Mouse (Mus musculus): ENCODE results near the gene Cdh20. TPM values are rescaled to one million over a fixed set of nuclear protein-coding genes. Genes with fewer than 3 reads are reported as not detected.

The Cdh20 gene
- polyA plus RNA-seq (2012) = not detected in 2 replicates

- TF ChIP-seq GATA1 (IDR thresholded peaks at IDR 0.05; ENCODE audit: low read length) = no peak
Measured at GRCm38 (mm10) chr1:104768371-104769249, at the start of gene Cdh20. TSS of gene Cdh20 (plus strand) at chr1:104768529.

- TF ChIP-seq GATA1 (IDR thresholded peaks at IDR 0.05; ENCODE audit: low read length) = no peak
Measured at GRCm38 (mm10) chr1:104746816-104747215, 21.5 kb upstream of the Cdh20 start.

DNA sequence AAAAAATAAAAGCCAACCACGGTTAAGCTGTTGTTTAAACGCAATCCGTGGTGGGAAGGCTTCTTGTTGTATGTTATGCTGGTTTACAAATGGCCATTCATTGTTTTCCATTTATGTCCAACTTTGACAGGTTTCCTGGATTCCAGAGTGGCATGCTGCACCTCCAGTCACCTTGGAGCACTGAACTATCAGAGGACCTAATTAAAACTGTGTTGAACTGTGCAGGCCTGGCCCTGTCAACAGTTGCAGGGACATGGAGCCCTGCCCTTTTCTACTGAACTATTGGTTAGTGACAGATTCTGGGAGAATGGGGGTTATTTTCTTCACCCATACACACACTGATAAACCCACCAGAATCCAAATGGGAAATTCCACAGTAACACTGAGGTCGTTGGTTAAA, 20.9 kb upstream of the Cdh20 start:
- TF ChIP-seq GATA1 (IDR thresholded peaks at IDR 0.05; ENCODE audit: low read length) = no peak

DNA sequence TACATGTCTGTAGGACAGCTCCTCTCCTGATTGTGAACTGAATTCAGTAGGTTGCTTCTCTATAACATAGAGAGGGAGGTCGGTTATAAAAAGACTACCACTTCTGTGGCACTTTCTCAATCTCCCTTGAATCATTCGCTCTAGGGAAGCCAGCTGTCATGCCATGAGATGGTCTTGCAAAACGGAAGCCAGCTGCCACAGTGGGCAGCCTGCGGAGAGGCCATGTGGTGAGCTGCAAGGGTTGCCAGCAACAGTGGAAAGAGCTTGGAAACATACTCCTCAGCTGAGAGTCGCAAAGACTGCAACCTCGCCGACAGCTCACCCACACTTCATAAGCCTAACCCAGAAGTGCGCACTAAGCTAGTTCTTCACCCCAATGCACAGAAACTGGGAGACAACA, 13.8 kb upstream of the Cdh20 start:
- TF ChIP-seq GATA1 (IDR thresholded peaks at IDR 0.05; ENCODE audit: low read length) = no peak

DNA sequence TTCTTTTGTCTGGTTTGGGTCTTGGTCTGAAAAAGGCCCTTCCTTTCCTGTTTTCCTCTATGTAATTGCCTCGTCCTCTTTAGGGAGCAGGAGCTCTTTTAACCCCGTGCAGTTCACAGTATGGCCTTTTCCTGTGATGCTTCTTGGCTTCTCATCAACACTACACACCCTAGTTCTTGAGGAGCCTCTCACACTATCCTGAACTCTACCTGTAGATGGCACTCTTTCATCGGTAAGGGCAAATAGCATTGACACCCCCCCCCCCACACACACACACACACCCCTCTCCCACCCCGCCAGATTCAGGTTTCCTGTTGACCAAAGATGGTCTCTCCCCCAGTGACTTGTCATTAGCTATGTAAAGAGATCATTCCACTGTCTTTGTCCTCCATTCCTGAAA, 12.4 kb upstream of the Cdh20 start:
- TF ChIP-seq GATA1 (IDR thresholded peaks at IDR 0.05; ENCODE audit: low read length) = no peak

DNA sequence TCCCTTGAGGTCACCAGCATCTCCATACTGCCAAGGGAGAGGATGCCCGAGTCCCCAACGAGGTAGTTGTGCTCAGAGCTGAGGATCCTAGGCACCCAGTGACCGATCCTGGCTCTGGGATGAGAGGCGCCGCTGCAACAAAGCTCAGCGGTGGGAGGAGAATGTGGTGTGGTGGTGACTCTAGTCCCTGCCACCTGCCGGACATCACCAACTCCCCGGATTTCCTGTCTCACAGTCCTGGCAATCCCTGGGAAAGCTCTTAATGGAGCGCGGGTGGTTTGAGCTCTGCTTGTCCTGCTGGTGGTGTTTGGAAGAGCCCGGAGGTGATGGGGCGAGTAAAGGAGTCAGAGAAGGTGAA, 900 bp downstream of the Cdh20 start:
- no peak for TF ChIP-seq GATA1 (IDR thresholded peaks at IDR 0.05; ENCODE audit: low read length)

DNA sequence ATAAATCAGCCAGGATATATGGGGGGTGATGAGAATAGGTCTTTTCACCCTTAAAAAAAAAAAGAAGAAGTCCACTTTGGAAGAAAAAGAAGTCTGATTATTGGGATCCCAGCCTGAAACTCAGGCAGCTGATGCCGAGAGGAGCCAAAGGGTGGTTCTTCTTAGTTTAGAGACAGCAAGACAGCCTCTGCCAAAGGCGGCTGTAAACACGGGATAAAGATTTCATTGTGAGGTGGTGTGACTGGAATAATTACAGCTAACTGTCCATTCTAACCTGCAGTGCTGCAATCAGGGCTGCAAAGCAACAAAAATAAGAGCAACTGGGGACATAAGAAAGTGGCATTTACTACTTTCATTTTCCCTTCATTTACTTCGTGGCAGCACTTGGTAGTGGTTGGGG, 3.6 kb downstream of the Cdh20 start:
- no peak for TF ChIP-seq GATA1 (IDR thresholded peaks at IDR 0.05; ENCODE audit: low read length)

DNA sequence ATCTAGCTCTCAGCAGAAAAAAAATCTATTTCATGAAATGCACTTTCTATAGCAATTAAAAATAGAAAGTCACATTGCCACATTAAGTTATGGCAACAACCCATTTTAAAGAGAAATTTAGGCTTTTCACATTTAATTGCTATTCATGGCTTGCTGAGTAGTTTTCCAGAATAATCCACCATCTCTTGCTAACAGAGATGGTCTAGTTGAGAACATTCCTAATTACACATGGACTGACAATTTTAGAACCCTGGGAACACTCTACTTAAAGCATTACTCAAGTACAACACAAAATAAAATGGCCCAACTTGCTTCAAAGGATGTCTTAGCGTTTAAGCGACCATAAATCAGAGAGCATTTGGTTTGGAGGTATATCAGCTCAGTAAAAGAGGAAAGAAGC, 4.9 kb downstream of the Cdh20 start:
- no peak for TF ChIP-seq GATA1 (IDR thresholded peaks at IDR 0.05; ENCODE audit: low read length)

DNA sequence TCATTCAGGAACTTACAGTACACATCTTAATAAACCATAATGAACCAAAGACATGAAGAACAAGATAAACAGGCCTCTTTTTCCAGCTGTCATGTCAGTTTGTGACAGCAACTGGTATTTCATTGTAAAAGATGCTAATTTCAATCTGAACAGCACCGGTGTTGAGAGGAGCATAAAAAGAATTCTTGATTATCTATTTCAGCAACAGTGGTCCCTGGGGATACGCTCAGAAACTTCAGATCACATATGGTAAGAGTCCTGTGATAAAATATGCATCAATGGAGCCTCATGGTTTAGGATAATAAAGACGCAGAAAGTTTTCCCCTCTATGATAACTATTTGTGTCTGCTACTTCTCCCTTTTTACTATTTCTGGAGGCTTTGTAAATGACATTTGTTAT, 25.2 kb downstream of the Cdh20 start:
- TF ChIP-seq GATA1 (IDR thresholded peaks at IDR 0.05; ENCODE audit: low read length) = no peak

DNA sequence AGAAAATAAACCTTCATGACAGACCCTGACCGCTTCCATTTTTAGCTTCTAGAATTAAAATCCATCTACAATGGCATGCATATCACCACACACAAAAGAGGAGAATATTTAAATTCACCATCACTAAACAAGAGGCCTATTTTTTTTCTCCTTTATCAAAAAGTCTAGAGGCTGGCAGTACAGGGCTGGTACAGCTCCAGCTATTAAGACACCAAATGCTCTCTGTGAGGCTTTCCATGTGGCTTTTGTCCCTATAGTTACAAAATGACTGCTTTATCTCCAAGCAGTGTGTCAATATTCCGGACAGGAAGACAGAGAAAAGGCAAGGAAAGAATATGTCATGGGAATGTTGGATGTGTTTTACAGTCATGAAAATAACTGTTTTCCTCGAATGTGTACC, 27.8 kb downstream of the Cdh20 start:
- TF ChIP-seq GATA1 (IDR thresholded peaks at IDR 0.05; ENCODE audit: low read length) = no peak

DNA sequence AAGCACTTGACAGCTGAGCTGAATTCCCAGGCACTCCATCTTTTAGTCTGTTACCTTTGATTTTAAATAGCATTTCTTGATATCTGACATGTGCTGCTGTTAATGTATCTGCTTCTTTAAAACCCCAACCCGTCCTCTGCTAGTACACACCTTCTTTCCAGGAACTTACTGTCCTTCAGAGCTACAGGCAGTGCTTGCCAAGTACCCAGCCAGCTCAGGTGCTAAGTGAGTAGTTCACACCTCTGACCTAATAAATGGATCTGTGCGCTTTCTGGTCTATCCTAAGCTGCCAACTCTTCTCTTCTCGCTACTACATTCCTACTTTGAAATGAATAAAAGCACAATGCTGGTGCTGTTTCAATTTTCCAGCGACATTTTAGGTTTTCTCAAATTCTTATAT, 28.8 kb downstream of the Cdh20 start:
- TF ChIP-seq GATA1 (IDR thresholded peaks at IDR 0.05; ENCODE audit: low read length) = no peak

DNA sequence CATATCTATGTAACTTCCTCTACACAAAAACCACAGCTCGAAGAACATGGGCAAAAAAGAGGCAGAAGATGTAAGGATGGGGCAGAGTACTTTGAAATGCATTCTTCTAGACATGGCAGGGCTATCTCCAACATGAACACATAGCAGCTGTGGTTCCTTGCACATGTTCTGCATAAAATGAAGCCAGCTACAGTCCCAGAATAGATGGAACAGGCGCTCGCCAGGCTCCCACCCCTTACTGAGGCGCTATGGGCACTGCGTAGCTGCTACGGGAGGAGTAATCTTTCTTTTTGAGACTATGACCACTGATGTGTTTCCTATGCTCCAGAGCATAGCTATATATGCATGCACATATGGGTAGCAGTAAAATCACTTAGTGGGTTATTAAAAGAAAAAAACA, 36.4 kb downstream of the Cdh20 start:
- TF ChIP-seq GATA1 (IDR thresholded peaks at IDR 0.05; ENCODE audit: low read length) = no peak

DNA sequence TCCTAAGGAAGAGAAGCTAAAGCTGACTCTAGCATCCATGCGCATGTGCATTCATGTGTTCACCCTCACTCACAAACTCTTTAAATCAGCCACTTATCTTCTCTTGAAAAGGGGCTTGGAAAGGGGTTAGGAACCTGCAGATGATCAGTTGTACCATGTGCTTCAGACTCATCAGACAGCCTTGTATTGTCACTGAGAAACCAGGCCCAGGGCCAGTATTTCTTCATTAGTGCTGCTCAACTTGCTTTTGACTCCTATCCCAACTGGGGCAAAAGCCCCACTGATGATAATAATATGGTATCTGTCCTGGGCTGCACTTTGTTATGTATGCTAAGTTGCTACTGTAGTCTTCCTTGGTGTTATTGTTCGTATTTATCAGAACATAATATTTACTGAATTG, 38.9 kb downstream of the Cdh20 start:
- no peak for TF ChIP-seq GATA1 (IDR thresholded peaks at IDR 0.05; ENCODE audit: low read length)

- no peak for TF ChIP-seq GATA1 (IDR thresholded peaks at IDR 0.05; ENCODE audit: low read length)
Measured at GRCm38 (mm10) chr1:104817510-104817909, 49.2 kb downstream of the Cdh20 start.

DNA sequence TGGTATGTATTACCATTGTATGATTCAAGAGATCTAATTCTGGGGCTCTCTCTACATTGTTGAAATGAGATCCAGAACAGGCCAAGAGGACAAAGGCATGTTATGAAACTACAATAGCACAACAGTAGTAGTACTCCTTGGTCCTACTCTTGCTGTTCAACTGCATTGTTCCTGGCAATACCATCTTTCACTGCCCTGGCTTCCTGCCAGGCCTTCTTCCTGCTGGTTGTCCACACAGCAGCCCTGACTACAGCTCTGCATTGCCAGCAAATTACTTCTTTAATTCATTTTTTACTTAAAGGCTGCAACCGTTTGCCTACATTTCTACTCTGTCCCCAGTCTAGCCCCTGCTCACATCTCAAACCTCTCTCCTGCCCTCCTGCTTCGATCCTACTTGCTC, 59.8 kb downstream of the Cdh20 start:
- no peak for TF ChIP-seq GATA1 (IDR thresholded peaks at IDR 0.05; ENCODE audit: low read length)

DNA sequence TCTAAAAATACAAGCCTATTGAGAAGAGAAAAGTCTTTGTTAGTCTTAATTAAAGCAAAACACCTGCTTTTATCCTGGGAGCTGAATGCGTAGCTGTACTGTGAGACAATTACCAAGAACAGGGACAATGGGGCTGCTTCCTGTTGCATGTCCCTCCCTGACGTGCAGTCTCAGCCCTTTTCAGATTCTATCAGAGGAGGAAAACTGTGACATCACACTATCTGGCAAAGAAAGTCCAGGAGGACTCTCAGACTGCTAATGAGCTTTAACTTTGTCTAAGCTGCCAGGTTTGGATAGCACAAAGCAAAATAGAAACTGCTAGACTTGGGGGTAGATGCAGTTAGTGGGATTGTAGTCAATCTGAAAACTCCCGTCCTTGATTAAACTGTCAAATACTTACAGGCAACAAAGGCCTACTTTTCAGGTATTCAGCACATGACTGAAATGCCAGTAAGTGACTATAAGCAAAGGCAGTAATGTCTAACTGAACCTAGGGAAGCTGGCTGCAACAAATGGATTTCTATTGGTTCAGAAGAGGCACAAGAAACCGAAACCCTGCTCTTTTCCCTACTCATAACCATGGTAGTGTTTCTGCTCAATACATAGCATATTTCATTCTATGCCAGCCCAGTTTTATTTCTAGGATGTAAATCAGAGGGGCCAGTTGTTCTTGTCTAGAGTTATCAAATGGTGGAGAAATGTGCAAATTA, 70.0 kb downstream of the Cdh20 start:
- TF ChIP-seq GATA1 (IDR thresholded peaks at IDR 0.05; ENCODE audit: low read length) = no peak

- TF ChIP-seq GATA1 (IDR thresholded peaks at IDR 0.05; ENCODE audit: low read length) = no peak
Measured at GRCm38 (mm10) chr1:104839051-104839450, 70.7 kb downstream of the Cdh20 start.

Measured in G1E-ER4 (cell line).